Mouse (Mus musculus) intestine, embryonic 15.5 days (tissue): ENCODE measurements around the gene Map2. TPM values are rescaled to one million over a fixed set of nuclear protein-coding genes. Genes with fewer than 3 reads are reported as not detected.

Experiments
- ATAC-seq: fragments of 200-750 bp; cut with Nextera tagmentation; 2 replicates; pipeline ENCODE4 v1.8.0; 2017; ENCODE audit warnings: moderate TSS enrichment, moderate library complexity
- H3K27ac ChIP-seq: fragments of 300-500 bp; sonication (generic); 2 replicates; pipeline ENCODE4 v1.5.1; 2015; ENCODE audit warnings: mild to moderate bottlenecking, inconsistent platforms
- H3K27me3 ChIP-seq: fragments of 300-500 bp; sonication (generic); replicated peaks from 2 replicates; pipeline ENCODE4 v1.6.1; 2015; ENCODE audit warnings: inconsistent platforms
- H3K36me3 ChIP-seq: fragments of 300-500 bp; sonication (generic); 2 replicates; pipeline ENCODE4 v1.6.1; 2015; ENCODE audit warnings: inconsistent platforms
- H3K4me1 ChIP-seq: fragments of 300-500 bp; sonication (generic); replicated peaks from 2 replicates; pipeline ENCODE4 v1.6.1; 2015; ENCODE audit warnings: inconsistent platforms
- H3K4me2 ChIP-seq: fragments of 300-500 bp; sonication (generic); replicated peaks from 2 replicates; pipeline ENCODE4 v1.6.1; 2015; ENCODE audit warnings: mild to moderate bottlenecking, inconsistent platforms
- H3K4me3 ChIP-seq: fragments of 300-500 bp; sonication (generic); replicated peaks from 2 replicates; pipeline ENCODE4 v1.5.1; 2015; ENCODE audit warnings: inconsistent platforms
- H3K9ac ChIP-seq: fragments of 300-500 bp; sonication (generic); 2 replicates; pipeline ENCODE4 v1.6.1; 2015; ENCODE audit warnings: inconsistent platforms
- H3K9me3 ChIP-seq: fragments of 300-500 bp; sonication (generic); 2 replicates; pipeline ENCODE4 v1.6.1; 2016; ENCODE audit warnings: inconsistent platforms
- WGBS: fragments of 180-500 bp; shearing (Covaris S2); methylation state at CpG from one replicate; pipeline ENCODE4 v1.1.7; 2015; 5-methylcytosine and 5-hydroxymethylcytosine counted together
- polyA plus RNA-seq: library from polyadenylated mRNA; unstranded; fragments of >200 nt; fragmentation: Nextera tagmentation; extraction: Ambion mirVana; gene quantifications from 2 replicates; pipeline ENCODE4 v1.2.1, GENCODE M21; 2015

Map2 gene
- polyA plus RNA-seq, 1 experiment from 2014 or later = 14.1 TPM

DNA sequence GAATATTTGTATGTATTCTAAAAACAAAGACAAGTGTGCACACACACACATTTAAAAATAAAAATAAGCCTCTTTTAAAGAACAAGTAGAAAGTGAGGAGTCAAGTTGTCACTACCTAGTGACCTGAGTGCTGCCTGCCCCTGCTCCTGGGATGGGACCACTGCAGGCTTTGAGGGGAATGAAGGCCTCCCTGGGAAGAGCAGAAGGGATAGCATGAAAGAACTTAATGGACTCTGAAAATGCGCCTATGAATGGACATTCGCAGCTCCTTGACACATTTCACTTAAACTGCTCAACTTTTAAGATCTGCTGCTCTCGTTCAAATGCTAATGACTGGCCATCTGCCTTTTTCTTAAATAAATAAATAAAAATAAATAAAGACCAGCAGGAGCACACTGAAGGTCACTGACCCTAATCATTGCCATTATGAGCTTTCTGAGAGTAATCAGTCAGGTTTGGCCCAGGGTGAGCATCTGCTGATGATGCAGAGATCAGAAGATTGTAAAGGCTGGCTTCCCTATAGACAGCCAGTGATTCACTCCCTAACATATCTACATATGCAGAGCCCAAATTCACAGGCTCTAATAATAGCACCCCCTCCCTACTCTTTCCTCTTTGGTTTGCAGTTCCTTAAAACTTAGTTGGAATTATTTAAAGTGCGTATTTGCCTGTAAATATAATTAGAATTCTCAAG lies 91.3 kb downstream of the Map2 start:
- Histone ChIP-seq H3K4me3 (no peak overlapping the region), H3K9me3 (no peaks in the 10 kb centered on the region), H3K4me2 (no peak overlapping the region), H3K27ac (no peak overlapping the region), H3K4me1 (no peaks in the 10 kb centered on the region), H3K27me3 (no peaks in the 10 kb centered on the region), H3K9ac (no peak overlapping the region), H3K36me3 (no peaks in the 10 kb centered on the region)
- ATAC-seq = no peak
- 52% methylated on average over 4 of the region's 4 CpGs for WGBS

DNA sequence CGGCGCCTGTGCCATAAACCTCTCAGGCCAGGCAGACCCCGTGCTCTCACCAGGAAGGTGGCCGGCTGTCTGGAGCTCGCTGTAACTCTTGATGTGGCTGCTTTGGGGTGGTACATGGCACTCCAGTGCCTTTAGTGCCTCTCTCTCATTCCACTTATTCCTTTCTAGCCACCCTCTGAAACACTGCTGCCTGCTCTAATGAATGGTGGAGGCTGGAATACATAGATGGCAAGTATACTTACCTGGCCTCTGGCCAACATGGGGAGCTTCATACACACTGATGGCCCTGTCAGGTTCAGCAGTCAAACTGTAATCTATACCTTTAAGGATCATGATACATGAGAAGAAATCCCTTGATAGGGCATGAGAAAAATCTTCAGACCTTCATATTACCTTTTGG lies 102.6 kb downstream of the Map2 start:
- H3K27me3 ChIP-seq = no peaks in the 10 kb centered on the region
- H3K36me3 ChIP-seq = no peaks in the 10 kb centered on the region
- H3K4me3 ChIP-seq = no peak overlapping the region
- H3K4me1 ChIP-seq = no peaks in the 10 kb centered on the region
- no peak for ATAC-seq
- H3K27ac ChIP-seq = no peak overlapping the region
- H3K9me3 ChIP-seq = no peaks in the 10 kb centered on the region
- H3K4me2 ChIP-seq = no peak overlapping the region
- WGBS = 82% methylated on average over 3 of the region's 5 CpGs
- no peak overlapping the region for H3K9ac ChIP-seq

GRCm38 (mm10) chr1:66279222-66280009 lies 104.3 kb downstream of the Map2 start:
- H3K4me1 ChIP-seq = no peaks in the 10 kb centered on the region
- H3K27me3 ChIP-seq = no peaks in the 10 kb centered on the region
- no peak overlapping the region for H3K27ac ChIP-seq
- no peak overlapping the region for H3K4me3 ChIP-seq
- H3K36me3 ChIP-seq = no peaks in the 10 kb centered on the region
- no peak overlapping the region for H3K9ac ChIP-seq
- no peak overlapping the region for H3K4me2 ChIP-seq
- no peak for ATAC-seq
- H3K9me3 ChIP-seq = no peaks in the 10 kb centered on the region
- 71% methylated on average over 4 of the region's 4 CpGs for WGBS

DNA sequence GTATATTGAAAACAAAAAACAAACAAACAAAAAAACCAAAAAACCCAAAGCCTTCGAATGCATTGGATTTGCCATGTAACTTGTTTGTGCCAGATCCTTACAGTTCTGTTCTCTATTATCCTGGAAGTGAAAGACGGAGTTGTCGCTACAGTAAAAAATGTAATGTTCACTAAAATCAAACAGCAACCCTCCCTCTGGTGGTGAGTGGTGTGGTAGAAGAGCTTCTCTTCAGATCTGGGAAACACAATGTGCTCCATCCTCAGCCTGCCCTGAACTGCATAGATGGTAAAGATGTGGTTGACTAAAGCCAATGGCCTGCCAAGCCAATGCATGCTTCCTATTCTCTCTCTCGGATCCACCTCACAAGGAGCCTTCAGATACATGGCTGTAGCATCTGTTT lies 105.1 kb downstream of the Map2 start:
- H3K36me3 ChIP-seq = no peaks in the 10 kb centered on the region
- no peak overlapping the region for H3K9ac ChIP-seq
- H3K27ac ChIP-seq = no peak overlapping the region
- WGBS = 89% methylated on average over 4 of the region's 4 CpGs
- H3K4me2 ChIP-seq = no peak overlapping the region
- no peaks in the 10 kb centered on the region for H3K27me3 ChIP-seq
- no peaks in the 10 kb centered on the region for H3K4me1 ChIP-seq
- H3K9me3 ChIP-seq = no peaks in the 10 kb centered on the region
- ATAC-seq = no peak
- no peak overlapping the region for H3K4me3 ChIP-seq

- no peaks in the 10 kb centered on the region for H3K9me3 ChIP-seq
- no peak overlapping the region for H3K4me3 ChIP-seq
- 45% methylated on average over 3 of the region's 3 CpGs for WGBS
- H3K27me3 ChIP-seq = no peaks in the 10 kb centered on the region
- ATAC-seq = no peak
- H3K36me3 ChIP-seq = no peaks in the 10 kb centered on the region
- no peak overlapping the region for H3K9ac ChIP-seq
- H3K4me2 ChIP-seq = no peak overlapping the region
- no peak overlapping the region for H3K27ac ChIP-seq
- H3K4me1 ChIP-seq = no peaks in the 10 kb centered on the region
Measured at GRCm38 (mm10) chr1:66282447-66282846, 107.4 kb downstream of the Map2 start.

DNA sequence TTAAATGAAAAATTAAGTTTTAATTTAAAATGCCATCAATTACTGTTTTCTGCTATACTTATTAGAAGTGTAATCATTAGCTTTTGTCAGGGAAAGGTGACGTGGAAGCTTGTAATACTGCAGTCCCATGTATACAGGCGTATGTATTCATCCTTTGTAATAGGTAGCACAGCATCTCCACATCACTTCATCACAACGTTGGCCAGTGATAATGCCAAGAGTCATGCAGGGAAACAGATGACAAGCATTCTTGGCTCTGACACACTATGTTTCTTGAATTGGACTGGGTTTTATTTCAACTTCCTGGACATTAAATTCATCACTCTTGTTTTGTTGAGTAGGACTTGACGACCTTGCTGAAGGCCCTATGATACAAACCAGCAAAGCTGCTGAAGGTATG lies 113.9 kb downstream of the Map2 start:
- Histone ChIP-seq H3K4me2 (no peak overlapping the region), H3K4me1 (no peaks in the 10 kb centered on the region), H3K36me3 (no peaks in the 10 kb centered on the region), H3K27me3 (no peaks in the 10 kb centered on the region), H3K4me3 (no peak overlapping the region), H3K27ac (no peak overlapping the region), H3K9me3 (no peaks in the 10 kb centered on the region), H3K9ac (no peak overlapping the region)
- no peak for ATAC-seq
- WGBS = 76% methylated on average over 4 of the region's 4 CpGs

DNA sequence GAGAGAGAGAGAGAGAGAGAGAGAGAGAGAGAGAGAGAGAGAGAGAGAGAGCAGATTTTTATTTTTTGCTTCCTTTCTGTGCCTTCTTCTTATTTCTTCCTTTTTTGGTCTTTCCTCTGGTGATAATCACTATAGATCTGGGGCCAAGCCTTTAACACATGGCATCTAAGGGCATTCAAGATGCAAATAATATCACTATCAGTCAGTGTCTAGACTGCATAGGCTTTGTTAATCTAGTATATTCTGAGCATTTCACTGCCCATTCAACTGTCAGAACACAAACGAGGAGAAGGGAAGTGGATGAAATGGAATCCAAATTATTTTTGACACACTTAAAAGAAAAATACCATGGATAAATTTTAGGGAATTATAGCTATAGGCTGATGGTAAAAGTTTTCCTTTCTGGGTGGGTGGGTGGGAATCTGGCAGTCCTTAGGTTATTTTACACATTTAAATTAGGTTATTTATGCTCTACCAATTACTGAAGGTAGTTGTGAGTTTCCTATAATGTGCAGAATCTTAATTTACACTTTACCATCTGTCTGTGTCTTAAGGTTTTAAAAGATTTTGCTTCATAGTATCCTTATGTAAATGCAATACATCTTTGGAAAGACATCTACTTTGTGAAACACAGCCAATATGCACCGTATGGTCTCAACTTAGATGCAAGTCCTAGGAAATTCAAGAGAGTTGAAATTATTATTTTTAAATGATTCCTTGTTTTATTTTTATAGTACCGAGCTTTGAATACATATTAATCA lies 117.2 kb downstream of the Map2 start:
- Histone ChIP-seq H3K9ac (no peak overlapping the region), H3K4me2 (no peak overlapping the region), H3K27me3 (no peaks in the 10 kb centered on the region), H3K9me3 (no peaks in the 10 kb centered on the region), H3K4me3 (no peak overlapping the region), H3K27ac (no peak overlapping the region), H3K36me3 (no peaks in the 10 kb centered on the region), H3K4me1 (no peaks in the 10 kb centered on the region)
- ATAC-seq = no peak
- 68% methylated on average over 3 of the region's 3 CpGs for WGBS

- H3K4me1 ChIP-seq = no peaks in the 10 kb centered on the region
- WGBS = 69% methylated on average over 6 of the region's 6 CpGs
- H3K4me3 ChIP-seq = no peak overlapping the region
- H3K9me3 ChIP-seq = no peaks in the 10 kb centered on the region
- no peaks in the 10 kb centered on the region for H3K36me3 ChIP-seq
- H3K4me2 ChIP-seq = no peak overlapping the region
- no peak overlapping the region for H3K9ac ChIP-seq
- H3K27me3 ChIP-seq = no peaks in the 10 kb centered on the region
- no peak overlapping the region for H3K27ac ChIP-seq
- ATAC-seq = no peak
Measured at GRCm38 (mm10) chr1:66299376-66299775, 124.3 kb downstream of the Map2 start.

- Histone ChIP-seq H3K27me3 (no peaks in the 10 kb centered on the region), H3K27ac (no peak overlapping the region), H3K9me3 (no peaks in the 10 kb centered on the region), H3K4me1 (no peaks in the 10 kb centered on the region), H3K36me3 (no peaks in the 10 kb centered on the region), H3K4me3 (no peak overlapping the region), H3K9ac (no peak overlapping the region), H3K4me2 (no peak overlapping the region)
- no peak for ATAC-seq
- 68% methylated on average over 2 of the region's 2 CpGs for WGBS
Measured at GRCm38 (mm10) chr1:66320378-66321135, 145.5 kb downstream of the Map2 start.

- no peak for ATAC-seq
Measured at GRCm38 (mm10) chr1:66321136-66321502, 146.0 kb downstream of the Map2 start.

GRCm38 (mm10) chr1:66321631-66322142 lies 146.6 kb downstream of the Map2 start:
- ATAC-seq = no peak
- no peak overlapping the region for H3K4me3 ChIP-seq
- no peaks in the 10 kb centered on the region for H3K27me3 ChIP-seq
- 69% methylated on average over 15 of the region's 15 CpGs for WGBS
- no peaks in the 10 kb centered on the region for H3K9me3 ChIP-seq
- no peak overlapping the region for H3K4me2 ChIP-seq
- H3K36me3 ChIP-seq = no peaks in the 10 kb centered on the region
- H3K9ac ChIP-seq = no peak overlapping the region
- H3K4me1 ChIP-seq = no peaks in the 10 kb centered on the region
- no peak overlapping the region for H3K27ac ChIP-seq

More at GRCm38 (mm10) chr1:66321136-66321502, 146.0 kb downstream of the Map2 start:
- WGBS = 62% methylated on average over 1 of the region's 1 CpGs
- H3K9ac ChIP-seq = no peak overlapping the region
- no peak overlapping the region for H3K27ac ChIP-seq
- H3K27me3 ChIP-seq = no peaks in the 10 kb centered on the region
- no peaks in the 10 kb centered on the region for H3K36me3 ChIP-seq
- no peaks in the 10 kb centered on the region for H3K4me1 ChIP-seq
- no peak overlapping the region for H3K4me3 ChIP-seq
- H3K4me2 ChIP-seq = no peak overlapping the region
- H3K9me3 ChIP-seq = no peaks in the 10 kb centered on the region

DNA sequence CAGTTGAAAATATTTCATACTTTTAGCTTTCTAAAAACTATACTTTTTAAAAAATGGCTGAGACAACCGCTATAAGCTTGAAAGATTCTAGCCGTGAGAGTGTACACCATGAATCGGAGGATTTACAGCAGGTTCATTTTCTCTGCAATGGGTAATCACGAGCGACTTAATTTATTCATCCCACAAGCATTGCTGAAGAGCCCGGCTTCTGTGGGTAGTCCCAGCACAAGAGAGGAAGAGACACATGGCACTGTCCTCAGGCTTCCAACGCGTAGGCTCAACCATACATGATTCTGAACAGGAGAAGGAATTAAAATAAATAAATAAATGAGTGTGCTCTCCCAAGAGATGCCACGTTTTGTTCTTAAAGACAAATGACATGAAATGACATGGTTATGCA lies 148.4 kb downstream of the Map2 start:
- ATAC-seq = no peak
- H3K27me3 ChIP-seq = no peaks in the 10 kb centered on the region
- H3K9me3 ChIP-seq = no peaks in the 10 kb centered on the region
- H3K4me2 ChIP-seq = no peak overlapping the region
- 83% methylated on average over 9 of the region's 9 CpGs for WGBS
- no peaks in the 10 kb centered on the region for H3K36me3 ChIP-seq
- no peak overlapping the region for H3K9ac ChIP-seq
- no peak overlapping the region for H3K4me3 ChIP-seq
- H3K27ac ChIP-seq = no peak overlapping the region
- no peaks in the 10 kb centered on the region for H3K4me1 ChIP-seq
